Mouse (Mus musculus) embryonic facial prominence, embryonic 10.5 days (tissue): ENCODE measurements around the gene Foxb1. TPM values are rescaled to one million over a fixed set of nuclear protein-coding genes. Genes with fewer than 3 reads are reported as not detected.
A peak's percentile ranks its signal among the peaks of the same experiment; 100 is the strongest.

Source experiments
- DNase-seq: peaks from one replicate; pipeline ENCODE4 v3.0.0-alpha.2; 2017; ENCODE audit warnings: low spot score
- H3K27ac ChIP-seq: fragments of 300-500 bp; sonication (generic); replicated peaks from 2 replicates; pipeline ENCODE4 v1.5.1; 2016; ENCODE audit warnings: mild to moderate bottlenecking
- H3K27me3 ChIP-seq: fragments of 300-500 bp; sonication (generic); replicated peaks from 2 replicates; pipeline ENCODE4 v1.6.1; 2016; ENCODE audit warnings: low read depth, mild to moderate bottlenecking; ENCODE audit not compliant: poor library complexity, severe bottlenecking
- H3K36me3 ChIP-seq: fragments of 300-500 bp; sonication (generic); replicated peaks from 2 replicates; pipeline ENCODE4 v1.6.1; 2016; ENCODE audit warnings: mild to moderate bottlenecking, moderate library complexity
- H3K4me1 ChIP-seq: fragments of 300-500 bp; sonication (generic); 2 replicates; pipeline ENCODE4 v1.6.1; 2016
- H3K4me3 ChIP-seq: fragments of 300-500 bp; sonication (generic); 2 replicates; pipeline ENCODE4 v1.5.1; 2016; ENCODE audit warnings: mild to moderate bottlenecking, moderate library complexity
- H3K9me3 ChIP-seq: fragments of 300-500 bp; sonication (generic); 2 replicates; pipeline ENCODE4 v1.6.1; 2016; ENCODE audit warnings: mild to moderate bottlenecking
- WGBS: fragments of 180-500 bp; shearing (Covaris S2); methylation state at CpG from one replicate; pipeline ENCODE4 v1.1.7; 2016; 5-methylcytosine and 5-hydroxymethylcytosine counted together
- polyA plus RNA-seq: library from polyadenylated mRNA; unstranded; fragments of >200 nt; fragmentation: Nextera tagmentation; extraction: Ambion mirVana; gene quantifications from 2 replicates; pipeline ENCODE4 v1.2.1, GENCODE M21; 2016

Gene Foxb1
- polyA plus RNA-seq, 1 experiment from 2014 or later: 0.26 TPM

GRCm38 (mm10) chr9:69764586-69765482 is 4.1 kb upstream of the Foxb1 start:
- Histone ChIP-seq H3K4me3 (peak overlapping the region; percentile 32), H3K27me3 (peaks cover 99% of the 10 kb centered on the region), H3K27ac (no peak overlapping the region), H3K36me3 (no peaks in the 10 kb centered on the region), H3K9me3 (no peaks in the 10 kb centered on the region), H3K4me1 (peaks cover 74% of the 10 kb centered on the region)
- WGBS: under 1% methylated on average over 42 of the region's 42 CpGs
- DNase-seq: peak; percentile 53

- WGBS: under 1% methylated on average over 25 of the region's 25 CpGs
- no peaks in the 10 kb centered on the region for H3K36me3 ChIP-seq
- H3K4me1 ChIP-seq: peaks cover 75% of the 10 kb centered on the region
- peaks cover 99% of the 10 kb centered on the region for H3K27me3 ChIP-seq
- peak overlapping the region; percentile 32 for H3K4me3 ChIP-seq
- H3K27ac ChIP-seq: no peak overlapping the region
- no peaks in the 10 kb centered on the region for H3K9me3 ChIP-seq
- peak; percentile 31 for DNase-seq
These were observed 3.2 kb upstream of the Foxb1 start for GRCm38 (mm10) chr9:69763681-69764585.

GRCm38 (mm10) chr9:69762703-69763102 is 2.0 kb upstream of the Foxb1 start:
- Histone ChIP-seq H3K9me3 (no peaks in the 10 kb centered on the region), H3K36me3 (no peaks in the 10 kb centered on the region), H3K4me1 (peaks cover 78% of the 10 kb centered on the region), H3K27ac (no peak overlapping the region), H3K4me3 (peak overlapping the region; percentile 40), H3K27me3 (peaks cover 99% of the 10 kb centered on the region)
- peak; percentile 70 for DNase-seq
- under 1% methylated on average over 14 of the region's 14 CpGs for WGBS

- under 1% methylated on average over 12 of the region's 12 CpGs for WGBS
- Histone ChIP-seq H3K9me3 (no peaks in the 10 kb centered on the region), H3K27me3 (peaks cover 99% of the 10 kb centered on the region), H3K36me3 (no peaks in the 10 kb centered on the region), H3K4me3 (peak overlapping the region; percentile 40), H3K27ac (no peak overlapping the region), H3K4me1 (peaks cover 73% of the 10 kb centered on the region)
- DNase-seq: peak; percentile 43
These were observed 1.5 kb upstream of the Foxb1 start for GRCm38 (mm10) chr9:69762221-69762620.

GRCm38 (mm10) chr9:69761569-69761968 is 829 bp upstream of the Foxb1 start:
- DNase-seq: no peak
- H3K9me3 ChIP-seq: no peaks in the 10 kb centered on the region
- H3K36me3 ChIP-seq: no peaks in the 10 kb centered on the region
- H3K4me1 ChIP-seq: peaks cover 72% of the 10 kb centered on the region
- peaks cover 100% of the 10 kb centered on the region for H3K27me3 ChIP-seq
- under 1% methylated on average over 10 of the region's 10 CpGs for WGBS
- H3K4me3 ChIP-seq: peak overlapping the region; percentile 13; the same call in 1 of the 2 replicates
- no peak overlapping the region for H3K27ac ChIP-seq

GRCm38 (mm10) chr9:69759721-69760221 is 969 bp downstream of the Foxb1 start:
- Histone ChIP-seq H3K9me3 (no peaks in the 10 kb centered on the region), H3K4me1 (peaks cover 56% of the 10 kb centered on the region), H3K27ac (peak overlapping the region; percentile 37; the same call in 1 of the 2 replicates), H3K36me3 (no peaks in the 10 kb centered on the region), H3K27me3 (peaks cover 100% of the 10 kb centered on the region), H3K4me3 (peak overlapping the region; percentile 52)
- DNase-seq: peak; percentile 65
- under 1% methylated on average over 44 of the region's 44 CpGs for WGBS

GRCm38 (mm10) chr9:69758946-69759615 is 1.7 kb downstream of the Foxb1 start:
- peak; percentile 53 for DNase-seq
- Histone ChIP-seq H3K9me3 (no peaks in the 10 kb centered on the region), H3K4me1 (peaks cover 50% of the 10 kb centered on the region), H3K27ac (peak overlapping the region; percentile 37; the same call in 1 of the 2 replicates), H3K4me3 (peak overlapping the region; percentile 52), H3K27me3 (peaks cover 100% of the 10 kb centered on the region), H3K36me3 (no peaks in the 10 kb centered on the region)
- under 1% methylated on average over 42 of the region's 42 CpGs for WGBS

- peak; percentile 71 for DNase-seq
- no peak overlapping the region for H3K27ac ChIP-seq
These were observed 2.2 kb downstream of the Foxb1 start for GRCm38 (mm10) chr9:69758506-69758905.

GRCm38 (mm10) chr9:69757254-69757653 is 3.5 kb downstream of the Foxb1 start:
- Histone ChIP-seq H3K36me3 (no peaks in the 10 kb centered on the region), H3K9me3 (no peaks in the 10 kb centered on the region), H3K4me3 (no peak overlapping the region), H3K4me1 (peaks cover 35% of the 10 kb centered on the region), H3K27me3 (peaks cover 100% of the 10 kb centered on the region), H3K27ac (no peak overlapping the region)
- no peak for DNase-seq
- 11% methylated on average over 4 of the region's 4 CpGs for WGBS

More at GRCm38 (mm10) chr9:69758506-69758905, 2.2 kb downstream of the Foxb1 start:
- Histone ChIP-seq H3K4me3 (peak overlapping the region; percentile 52), H3K9me3 (no peaks in the 10 kb centered on the region), H3K27me3 (peaks cover 100% of the 10 kb centered on the region), H3K36me3 (no peaks in the 10 kb centered on the region), H3K4me1 (peaks cover 44% of the 10 kb centered on the region)
- under 1% methylated on average over 17 of the region's 17 CpGs for WGBS

- Histone ChIP-seq H3K4me3 (no peak overlapping the region), H3K4me1 (peaks cover 29% of the 10 kb centered on the region), H3K36me3 (no peaks in the 10 kb centered on the region), H3K27me3 (peaks cover 98% of the 10 kb centered on the region), H3K9me3 (no peaks in the 10 kb centered on the region), H3K27ac (no peak overlapping the region)
- no peak for DNase-seq
- 16% methylated on average over 3 of the region's 3 CpGs for WGBS
These were observed 4.3 kb downstream of the Foxb1 start for GRCm38 (mm10) chr9:69756456-69756855.

- Histone ChIP-seq H3K9me3 (no peaks in the 10 kb centered on the region), H3K27ac (no peak overlapping the region), H3K4me3 (no peak overlapping the region), H3K4me1 (peaks cover 26% of the 10 kb centered on the region), H3K27me3 (peaks cover 94% of the 10 kb centered on the region), H3K36me3 (no peaks in the 10 kb centered on the region)
- DNase-seq: no peak
- 13% methylated on average over 7 of the region's 7 CpGs for WGBS
These were observed 4.7 kb downstream of the Foxb1 start for GRCm38 (mm10) chr9:69756041-69756440.

- no peak overlapping the region for H3K4me3 ChIP-seq
These were observed 5.6 kb downstream of the Foxb1 start for GRCm38 (mm10) chr9:69755157-69755556.

More at GRCm38 (mm10) chr9:69755157-69755556, 5.6 kb downstream of the Foxb1 start:
- Histone ChIP-seq H3K27ac (no peak overlapping the region), H3K9me3 (no peaks in the 10 kb centered on the region), H3K4me1 (peaks cover 17% of the 10 kb centered on the region), H3K36me3 (no peaks in the 10 kb centered on the region), H3K27me3 (peaks cover 85% of the 10 kb centered on the region)
- no peak for DNase-seq
- WGBS: 6% methylated on average over 5 of the region's 5 CpGs
